Mouse (Mus musculus) ovary, postnatal 14 days (tissue): Measurements from ENCODE around the gene Gm20828.
"Not testable (repeated sequence)": the region's sequence is repeated elsewhere in the genome, so short reads cannot be mapped to it uniquely, and the experiment has no call there.

Experiments
- DNase-seq: peaks from one replicate; pipeline ENCODE4 v3.0.0; 2022; ENCODE audit warnings: low spot score

Gene Gm20828

GRCm38 (mm10) chrY:11199274-11199673, at the start of gene Gm20828:
Gm20828 (minus strand) TSS chrY:11199374.
- DNase-seq: not testable (repeated sequence)
